Comparison of ENCODE assay signal across 20 mouse cellular contexts in the genomic region with DNA sequence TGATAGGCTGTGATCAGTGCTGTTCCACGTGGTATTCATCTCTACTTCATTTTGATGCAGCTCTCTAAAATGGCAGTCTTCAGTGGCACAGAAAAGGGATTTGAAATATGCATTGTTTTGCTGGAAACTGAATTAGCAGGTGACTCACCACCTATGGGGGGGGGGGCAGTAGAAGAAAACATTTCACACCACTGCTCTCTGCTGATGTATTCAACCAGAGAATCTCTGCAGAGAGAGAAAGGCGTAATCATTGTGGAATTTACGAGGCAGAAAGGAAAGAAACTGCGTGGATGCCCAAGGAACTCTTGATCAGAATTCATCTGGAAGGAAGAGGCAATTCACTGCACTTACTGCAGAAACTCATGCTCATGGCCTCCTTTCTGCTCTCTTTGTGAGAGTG.
"Had no signal": no experiment of that assay in that cellular context is flagged by ENCODE, and none has a peak within 500 bp of the region (broad histone marks: within the 10 kb centered on the region; RNA-seq: fewer than 3 reads in every experiment).

No protein-coding gene starts in this region.

- ATAC-seq: hindbrain, embryonic 16.5 days; inflammation-experienced regulatory T-cells, adult 6 months; intestine, embryonic 15.5 days; intestine, postnatal 0 days; liver, embryonic 12.5 days had no signal

- DNase-seq: gastrocnemius, postnatal 25 days; heart, adult 18-20 months; heart, postnatal 10 days; heart, postnatal 4 days; kidney, adult 18-20 months; kidney, adult 8-10 months; kidney, postnatal 10 days; kidney, postnatal 36 days; layer of hippocampus, adult 9-11 months; layer of hippocampus, postnatal 36 days; left cerebral cortex, postnatal 4 days had no signal

- H3K27me3 ChIP-seq: heart, embryonic 12.5 days; hindbrain, embryonic 12.5 days; intestine, embryonic 15.5 days; limb, embryonic 13.5 days; limb, embryonic 15.5 days; liver, embryonic 12.5 days had no signal
